Mouse (Mus musculus): ENCODE results near the gene Fam221b. TPM values are rescaled to one million over a fixed set of nuclear protein-coding genes. Genes with fewer than 3 reads are reported as not detected.
A peak's percentile ranks its signal among the peaks of the same experiment; 100 is the strongest.

Gene Fam221b
- polyA plus RNA-seq, 1 experiment from 2014 or later, result 2.7 TPM

- 95% methylated on average over 2 of the region's 2 CpGs for WGBS
- peaks cover 10% of the 10 kb centered on the region for H3K4me1 ChIP-seq (replicated peaks; ENCODE audit: control insufficient read depth, insufficient read depth, low read length)
- no peak overlapping the region for H3K4me3 ChIP-seq (ENCODE audit: low read depth, low read length)
- peaks cover 6% of the 10 kb centered on the region for H3K27me3 ChIP-seq (ENCODE audit: control insufficient read depth, insufficient read depth, low read length)
- no peak overlapping the region for H3K27ac ChIP-seq (ENCODE audit: low read depth, low read length)
- H3K4me2 ChIP-seq (ENCODE audit: low read depth, low read length, severe bottlenecking), result no peak overlapping the region
- DNase-seq (ENCODE audit: low spot score), result peak; percentile 37
- no peaks in the 10 kb centered on the region for H3K36me3 ChIP-seq (ENCODE audit: control insufficient read depth, insufficient read depth, low read length)
- no peaks in the 10 kb centered on the region for H3K9me3 ChIP-seq (ENCODE audit: control insufficient read depth, low read length)
- H3K9ac ChIP-seq (ENCODE audit: low read length), result no peak overlapping the region
- no peak for ATAC-seq (replicated peaks; ENCODE audit: low FRiP score)
These were observed 35.2 kb downstream of the Fam221b start for GRCm38 (mm10) chr4:43633736-43634135.

- no peaks in the 10 kb centered on the region for H3K9me3 ChIP-seq (ENCODE audit: control insufficient read depth, low read length)
- DNase-seq (ENCODE audit: low spot score), result peak; percentile 55
These were observed 35.6 kb downstream of the Fam221b start for GRCm38 (mm10) chr4:43633296-43633695.

GRCm38 (mm10) chr4:43631956-43632920 lies 36.7 kb downstream of the Fam221b start:
- Histone ChIP-seq H3K27me3 (ENCODE audit: control insufficient read depth, insufficient read depth, low read length) (peaks cover 6% of the 10 kb centered on the region), H3K9ac (ENCODE audit: low read length) (peak overlapping the region; percentile 90), H3K36me3 (ENCODE audit: control insufficient read depth, insufficient read depth, low read length) (no peaks in the 10 kb centered on the region), H3K4me2 (ENCODE audit: low read depth, low read length, severe bottlenecking) (peak overlapping the region; percentile 90), H3K4me3 (ENCODE audit: low read depth, low read length) (peak overlapping the region; percentile 64), H3K27ac (ENCODE audit: low read depth, low read length) (no peak overlapping the region), H3K4me1 (replicated peaks; ENCODE audit: control insufficient read depth, insufficient read depth, low read length) (peaks cover 10% of the 10 kb centered on the region), H3K9me3 (ENCODE audit: control insufficient read depth, low read length) (no peaks in the 10 kb centered on the region)
- ATAC-seq (replicated peaks; ENCODE audit: low FRiP score), result 0 out of 2 replicates have a peak, but pooled peaks have one; percentile 17
- WGBS, result 45% methylated on average over 42 of the region's 42 CpGs
- DNase-seq (ENCODE audit: low spot score), result peak; percentile 61

More at GRCm38 (mm10) chr4:43633296-43633695, 35.6 kb downstream of the Fam221b start:
- peaks cover 6% of the 10 kb centered on the region for H3K27me3 ChIP-seq (ENCODE audit: control insufficient read depth, insufficient read depth, low read length)
- no peaks in the 10 kb centered on the region for H3K36me3 ChIP-seq (ENCODE audit: control insufficient read depth, insufficient read depth, low read length)
- no peak overlapping the region for H3K9ac ChIP-seq (ENCODE audit: low read length)
- H3K27ac ChIP-seq (ENCODE audit: low read depth, low read length), result no peak overlapping the region
- 81% methylated on average over 8 of the region's 8 CpGs for WGBS
- peak overlapping the region; percentile 5; the same call in 1 of the 2 replicates for H3K4me2 ChIP-seq (ENCODE audit: low read depth, low read length, severe bottlenecking)
- peaks cover 10% of the 10 kb centered on the region for H3K4me1 ChIP-seq (replicated peaks; ENCODE audit: control insufficient read depth, insufficient read depth, low read length)
- no peak overlapping the region for H3K4me3 ChIP-seq (ENCODE audit: low read depth, low read length)
- no peak for ATAC-seq (replicated peaks; ENCODE audit: low FRiP score)

GRCm38 (mm10) chr4:43631046-43631955 lies 37.6 kb downstream of the Fam221b start, which contains the start of gene Npr2:
Npr2 (plus strand) TSS chr4:43631935.
- Histone ChIP-seq H3K36me3 (ENCODE audit: control insufficient read depth, insufficient read depth, low read length) (no peaks in the 10 kb centered on the region), H3K4me2 (ENCODE audit: low read depth, low read length, severe bottlenecking) (peak within 1 kb of the TSS; percentile 90), H3K27ac (ENCODE audit: low read depth, low read length) (peak within 1 kb of the TSS; percentile 50), H3K4me1 (replicated peaks; ENCODE audit: control insufficient read depth, insufficient read depth, low read length) (peaks cover 10% of the 10 kb centered on the region), H3K4me3 (ENCODE audit: low read depth, low read length) (peak within 1 kb of the TSS; percentile 64), H3K9me3 (ENCODE audit: control insufficient read depth, low read length) (no peaks in the 10 kb centered on the region), H3K9ac (ENCODE audit: low read length) (peak within 1 kb of the TSS; percentile 90), H3K27me3 (ENCODE audit: control insufficient read depth, insufficient read depth, low read length) (peaks cover 6% of the 10 kb centered on the region)
- DNase-seq (ENCODE audit: low spot score), result peak; percentile 79
- under 1% methylated on average over 58 of the region's 70 CpGs for WGBS
- ATAC-seq (replicated peaks; ENCODE audit: low FRiP score), result peak; percentile 42; the same call in 1 of the 2 replicates

- Histone ChIP-seq H3K9me3 (ENCODE audit: control insufficient read depth, low read length) (peaks cover under 1% of the 10 kb centered on the region; the same call in 1 of the 2 replicates), H3K27me3 (ENCODE audit: control insufficient read depth, insufficient read depth, low read length) (peaks cover 6% of the 10 kb centered on the region), H3K4me3 (ENCODE audit: low read depth, low read length) (peak overlapping the region; percentile 64), H3K36me3 (ENCODE audit: control insufficient read depth, insufficient read depth, low read length) (no peaks in the 10 kb centered on the region), H3K27ac (ENCODE audit: low read depth, low read length) (peak overlapping the region; percentile 50; the same call in 1 of the 2 replicates), H3K4me2 (ENCODE audit: low read depth, low read length, severe bottlenecking) (peak overlapping the region; percentile 90), H3K4me1 (replicated peaks; ENCODE audit: control insufficient read depth, insufficient read depth, low read length) (peaks cover 10% of the 10 kb centered on the region), H3K9ac (ENCODE audit: low read length) (peak overlapping the region; percentile 90; the same call in 1 of the 2 replicates)
- ATAC-seq (replicated peaks; ENCODE audit: low FRiP score), result peak; percentile 31; the same call in 1 of the 2 replicates
- peak; percentile 52 for DNase-seq (ENCODE audit: low spot score)
- 21% methylated on average over 5 of the region's 5 CpGs for WGBS
These were observed 38.3 kb downstream of the Fam221b start for GRCm38 (mm10) chr4:43630671-43631045.

GRCm38 (mm10) chr4:43630030-43630581 lies 38.8 kb downstream of the Fam221b start:
- peak overlapping the region; percentile 24; the same call in 1 of the 2 replicates for H3K4me2 ChIP-seq (ENCODE audit: low read depth, low read length, severe bottlenecking)
- H3K4me1 ChIP-seq (replicated peaks; ENCODE audit: control insufficient read depth, insufficient read depth, low read length), result peaks cover 10% of the 10 kb centered on the region
- ATAC-seq (replicated peaks; ENCODE audit: low FRiP score) (peak; percentile 58; the same call in 1 of the 2 replicates), DNase-seq (ENCODE audit: low spot score) (peak; percentile 81)
- H3K4me3 ChIP-seq (ENCODE audit: low read depth, low read length), result no peak overlapping the region
- peaks cover 6% of the 10 kb centered on the region for H3K9me3 ChIP-seq (ENCODE audit: control insufficient read depth, low read length)
- 0 out of 2 replicates have a peak overlapping the region, but pooled peaks have one; percentile 50 for H3K27ac ChIP-seq (ENCODE audit: low read depth, low read length)
- WGBS, result 3% methylated on average over 5 of the region's 5 CpGs
- no peak overlapping the region for H3K9ac ChIP-seq (ENCODE audit: low read length)
- peaks cover 6% of the 10 kb centered on the region for H3K27me3 ChIP-seq (ENCODE audit: control insufficient read depth, insufficient read depth, low read length)
- H3K36me3 ChIP-seq (ENCODE audit: control insufficient read depth, insufficient read depth, low read length), result no peaks in the 10 kb centered on the region

GRCm38 (mm10) chr4:43629106-43629817 lies 39.7 kb downstream of the Fam221b start:
- Histone ChIP-seq H3K4me3 (ENCODE audit: low read depth, low read length) (no peak overlapping the region), H3K36me3 (ENCODE audit: control insufficient read depth, insufficient read depth, low read length) (no peaks in the 10 kb centered on the region)
- WGBS, result 39% methylated on average over 20 of the region's 20 CpGs

More at GRCm38 (mm10) chr4:43629106-43629817, 39.7 kb downstream of the Fam221b start:
- Histone ChIP-seq H3K27ac (ENCODE audit: low read depth, low read length) (no peak overlapping the region), H3K9ac (ENCODE audit: low read length) (no peak overlapping the region), H3K4me1 (replicated peaks; ENCODE audit: control insufficient read depth, insufficient read depth, low read length) (peaks cover 10% of the 10 kb centered on the region), H3K4me2 (ENCODE audit: low read depth, low read length, severe bottlenecking) (no peak overlapping the region), H3K27me3 (ENCODE audit: control insufficient read depth, insufficient read depth, low read length) (peaks cover 6% of the 10 kb centered on the region), H3K9me3 (ENCODE audit: control insufficient read depth, low read length) (peaks cover 10% of the 10 kb centered on the region)
- ATAC-seq (replicated peaks; ENCODE audit: low FRiP score) (no peak), DNase-seq (ENCODE audit: low spot score) (peak; percentile 61)
